Mouse (Mus musculus) liver, embryonic 14.5 days (tissue): ENCODE data around the gene Kxd1.

Experiments used
- CTCF ChIP-seq: IDR thresholded peaks from 2 replicates; pipeline ENCODE4 v1.5.1; 2016; ENCODE audit warnings: antibody characterized with exemption, low read depth, control low read depth
- EP300 ChIP-seq: IDR thresholded peaks from 2 replicates; pipeline ENCODE4 v1.6.1; 2016; ENCODE audit warnings: antibody characterized with exemption, low read depth

- TF ChIP-seq CTCF (no peak), EP300 (no peak)
Measured at GRCm38 (mm10) chr8:70486191-70486681, 41.5 kb downstream of the Kxd1 start.
